Mouse (Mus musculus) megakaryocyte, embryonic 14.5 days (primary cell): Measurements from ENCODE around the gene Pigr.

Experiments used
- FLI1 ChIP-seq: IDR thresholded peaks from 2 replicates; pipeline ENCODE4 v1.6.1; 2012; ENCODE audit warnings: low read length, inconsistent platforms, mixed read lengths
- GATA1 ChIP-seq: IDR thresholded peaks from 3 replicates; pipeline ENCODE4 v1.6.1; 2012; ENCODE audit warnings: mixed read lengths, low read length, inconsistent platforms, borderline replicate concordance

DNA sequence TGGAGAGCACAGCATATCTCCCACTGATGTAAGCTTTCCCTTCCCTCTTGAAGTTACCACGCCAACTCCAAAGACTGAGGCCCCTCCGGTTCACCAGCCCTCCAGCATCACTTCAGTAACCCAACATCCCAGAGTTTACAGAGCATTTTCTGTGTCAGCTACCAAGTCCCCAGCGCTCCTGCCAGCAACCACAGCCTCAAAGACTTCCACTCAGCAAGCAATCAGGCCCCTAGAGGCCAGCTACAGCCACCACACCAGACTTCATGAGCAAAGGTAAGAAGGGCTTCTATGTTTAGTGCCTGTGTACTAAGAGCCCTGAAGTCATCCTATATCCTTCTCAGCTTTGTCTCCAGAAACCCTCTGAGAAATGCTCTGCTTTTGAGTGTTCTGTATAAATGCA, 49.4 kb downstream of the Pigr start:
- no peak for TF ChIP-seq GATA1
- no peak for TF ChIP-seq FLI1
